9 mouse cellular contexts compared by ENCODE assay signal in genomic region chr13:49036928-49037574, GRCm38 (mm10).
DNase-seq lines count a peak whose midpoint lies in the region; ATAC-seq and TF ChIP-seq lines count a peak whose summit lies in the region.
"Had no signal": no experiment of that assay in that cellular context is flagged by ENCODE, and none has a peak within 500 bp of the region (broad histone marks: within the 10 kb centered on the region; RNA-seq: fewer than 3 reads in every experiment).

No protein-coding gene starts in this region.

- 0 out of 2 replicates have a peak overlapping the region, but pooled peaks have one; percentile 25 for H3K27ac ChIP-seq in midbrain, embryonic 10.5 days (replicated peaks)
- no peak overlapping the region for H3K27ac ChIP-seq in midbrain, embryonic 11.5 days (ENCODE audit: low read depth, low read length)
- H3K27ac ChIP-seq in lung, embryonic 14.5 days (ENCODE audit: low read depth): peak overlapping the region; percentile 72
- H3K27ac ChIP-seq in stomach, postnatal 0 days (replicated peaks): no peak overlapping the region

- no peak for TF ChIP-seq EP300 in stomach, postnatal 0 days (optimal IDR thresholded peaks at IDR 0.05)

- ATAC-seq in midbrain, embryonic 11.5 days (ENCODE audit: low FRiP score): no peak
- ATAC-seq in lung, embryonic 14.5 days (ENCODE audit: insufficient read depth): peak; percentile 71
- peak; percentile 40; the same call in 1 of the 2 replicates for ATAC-seq in stomach, postnatal 0 days (ENCODE audit: low FRiP score, low TSS enrichment)

- H3K36me3 ChIP-seq in midbrain, embryonic 10.5 days: peaks cover 39% of the 10 kb centered on the region
- H3K36me3 ChIP-seq in midbrain, embryonic 11.5 days (ENCODE audit: control insufficient read depth, insufficient read depth, low read length): peaks cover 10% of the 10 kb centered on the region
- no peaks in the 10 kb centered on the region for H3K36me3 ChIP-seq in lung, embryonic 14.5 days (ENCODE audit: insufficient read depth)
- peaks cover 5% of the 10 kb centered on the region; the same call in 1 of the 2 replicates for H3K36me3 ChIP-seq in stomach, postnatal 0 days (ENCODE audit: control insufficient read depth, insufficient read depth, low read length)

- no peak for TF ChIP-seq CTCF in lung, embryonic 14.5 days (IDR thresholded peaks at IDR 0.05; ENCODE audit: low read depth)
- no peak for TF ChIP-seq CTCF in stomach, postnatal 0 days (IDR thresholded peaks at IDR 0.05; ENCODE audit: low read depth)

- no peak overlapping the region for H3K9ac ChIP-seq in midbrain, embryonic 11.5 days (ENCODE audit: low read length)
- H3K9ac ChIP-seq in lung, embryonic 14.5 days: no peak overlapping the region
- H3K9ac ChIP-seq in stomach, postnatal 0 days (ENCODE audit: low read length): no peak overlapping the region

- peak; percentile 47 to 52 for DNase-seq in cerebellum, postnatal 25 days
- DNase-seq in cerebellum, adult 8-10 months: no peak
- DNase-seq in midbrain, embryonic 10.5 days (ENCODE audit: low spot score): no peak
- DNase-seq in midbrain, embryonic 11.5 days (ENCODE audit: low spot score, missing footprints): no peak
- peak; percentile 91 for DNase-seq in lung, embryonic 14.5 days
- no peak for DNase-seq in stomach, postnatal 0 days (ENCODE audit: low spot score)
- DNase-seq in urinary bladder, postnatal 25 days (ENCODE audit: low spot score): no peak
- no peak for DNase-seq in gastrocnemius, adult 18-20 months (ENCODE audit: low spot score)
- DNase-seq: adrenal gland, adult 8-10 months had no signal

- H3K4me2 ChIP-seq in midbrain, embryonic 11.5 days: no peak overlapping the region
- no peak overlapping the region for H3K4me2 ChIP-seq in lung, embryonic 14.5 days
- H3K4me2 ChIP-seq in stomach, postnatal 0 days (replicated peaks; ENCODE audit: low read depth): no peak overlapping the region

- H3K4me3 ChIP-seq in midbrain, embryonic 10.5 days: no peak overlapping the region
- no peak overlapping the region for H3K4me3 ChIP-seq in midbrain, embryonic 11.5 days (ENCODE audit: low read depth, low read length)
- H3K4me3 ChIP-seq in lung, embryonic 14.5 days (ENCODE audit: low read depth, low read length): no peak overlapping the region
- H3K4me3 ChIP-seq in stomach, postnatal 0 days (ENCODE audit: low read depth, low read length): no peak overlapping the region

- H3K9me3 ChIP-seq in midbrain, embryonic 10.5 days (replicated peaks): no peaks in the 10 kb centered on the region
- H3K9me3 ChIP-seq in midbrain, embryonic 11.5 days (ENCODE audit: control insufficient read depth, low read length): no peaks in the 10 kb centered on the region
- no peaks in the 10 kb centered on the region for H3K9me3 ChIP-seq in lung, embryonic 14.5 days (ENCODE audit: low read depth, low read length)
- no peaks in the 10 kb centered on the region for H3K9me3 ChIP-seq in stomach, postnatal 0 days (ENCODE audit: control insufficient read depth, low read length)

- peaks cover 20% of the 10 kb centered on the region for H3K4me1 ChIP-seq in midbrain, embryonic 10.5 days
- no peaks in the 10 kb centered on the region for H3K4me1 ChIP-seq in midbrain, embryonic 11.5 days (ENCODE audit: control insufficient read depth, insufficient read depth, low read length)
- peaks cover 15% of the 10 kb centered on the region for H3K4me1 ChIP-seq in lung, embryonic 14.5 days (ENCODE audit: insufficient read depth)
- no peaks in the 10 kb centered on the region for H3K4me1 ChIP-seq in stomach, postnatal 0 days (replicated peaks; ENCODE audit: control insufficient read depth, insufficient read depth)

- WGBS in midbrain, embryonic 10.5 days: 80% methylated on average over 7 of the region's 7 CpGs
- 81% methylated on average over 7 of the region's 7 CpGs for WGBS in midbrain, embryonic 11.5 days
- WGBS in lung, embryonic 14.5 days: 59% methylated on average over 7 of the region's 7 CpGs
- 65% methylated on average over 7 of the region's 7 CpGs for WGBS in stomach, postnatal 0 days

- no peaks in the 10 kb centered on the region for H3K27me3 ChIP-seq in midbrain, embryonic 10.5 days (ENCODE audit: low read depth, poor library complexity, severe bottlenecking)
- no peaks in the 10 kb centered on the region for H3K27me3 ChIP-seq in midbrain, embryonic 11.5 days (ENCODE audit: control insufficient read depth, insufficient read depth, low read length)
- no peaks in the 10 kb centered on the region for H3K27me3 ChIP-seq in lung, embryonic 14.5 days (ENCODE audit: insufficient read depth, low read length)
- H3K27me3 ChIP-seq in stomach, postnatal 0 days (ENCODE audit: control insufficient read depth, insufficient read depth, low read length): no peaks in the 10 kb centered on the region

Comparison
In these comparisons a context has a peak if more than half of its experiments do, and no peak if none do; other contexts are left out.
1. DNase-seq: peak in cerebellum, postnatal 25 days (2 of 2) and lung, embryonic 14.5 days (single experiment); none in cerebellum, adult 8-10 months (single experiment), midbrain, embryonic 10.5 days (single experiment), midbrain, embryonic 11.5 days (single experiment), stomach, postnatal 0 days (single experiment), urinary bladder, postnatal 25 days (single experiment) and gastrocnemius, adult 18-20 months (single experiment).
2. H3K27ac ChIP-seq: peak in midbrain, embryonic 10.5 days (single experiment) and lung, embryonic 14.5 days (single experiment); none in midbrain, embryonic 11.5 days (single experiment) and stomach, postnatal 0 days (single experiment).